Mouse (Mus musculus) midbrain, embryonic 12.5 days (tissue): ENCODE measurements around the gene Gclm. TPM values are rescaled to one million over a fixed set of nuclear protein-coding genes. Genes with fewer than 3 reads are reported as not detected.
"Not testable (repeated sequence)": the region's sequence is repeated elsewhere in the genome, so short reads cannot be mapped to it uniquely, and the experiment has no call there.

Experiments used
- ATAC-seq: fragments of 200-750 bp; cut with Nextera tagmentation; 2 replicates; pipeline ENCODE4 v1.8.0; 2017; ENCODE audit warnings: low read depth, moderate TSS enrichment, moderate library complexity; ENCODE audit not compliant: low FRiP score
- H3K27ac ChIP-seq: fragments of 300-500 bp; sonication (generic); replicated peaks from 2 replicates; pipeline ENCODE4 v1.5.1; 2016; ENCODE audit warnings: mild to moderate bottlenecking
- H3K27me3 ChIP-seq: fragments of 300-500 bp; sonication (generic); 2 replicates; pipeline ENCODE4 v1.6.1; 2016; ENCODE audit warnings: mild to moderate bottlenecking
- H3K36me3 ChIP-seq: fragments of 300-500 bp; sonication (generic); 2 replicates; pipeline ENCODE4 v1.6.1; 2016
- H3K4me1 ChIP-seq: fragments of 300-500 bp; sonication (generic); 2 replicates; pipeline ENCODE4 v1.6.1; 2016
- H3K4me2 ChIP-seq: fragments of 300-500 bp; sonication (generic); replicated peaks from 2 replicates; pipeline ENCODE4 v1.6.1; 2016; ENCODE audit warnings: mild to moderate bottlenecking, moderate library complexity
- H3K4me3 ChIP-seq: fragments of 300-500 bp; sonication (generic); 2 replicates; pipeline ENCODE4 v1.5.1; 2016; ENCODE audit warnings: mild to moderate bottlenecking
- H3K9ac ChIP-seq: fragments of 300-500 bp; sonication (generic); replicated peaks from 2 replicates; pipeline ENCODE4 v1.6.1; 2016; ENCODE audit warnings: mild to moderate bottlenecking, moderate library complexity
- H3K9me3 ChIP-seq: fragments of 300-500 bp; sonication (generic); 2 replicates; pipeline ENCODE4 v1.6.1; 2016; ENCODE audit warnings: mild to moderate bottlenecking
- WGBS: fragments of 180-500 bp; shearing (Covaris S2); methylation state at CpG from one replicate; pipeline ENCODE4 v1.1.7; 2016; 5-methylcytosine and 5-hydroxymethylcytosine counted together
- polyA plus RNA-seq: library from polyadenylated mRNA; unstranded; fragments of >200 nt; fragmentation: Nextera tagmentation; extraction: Ambion mirVana; gene quantifications from 2 replicates; pipeline ENCODE4 v1.2.1, GENCODE M21; 2016

The Gclm gene
- polyA plus RNA-seq, 1 experiment from 2014 or later, result 58.3 TPM

DNA sequence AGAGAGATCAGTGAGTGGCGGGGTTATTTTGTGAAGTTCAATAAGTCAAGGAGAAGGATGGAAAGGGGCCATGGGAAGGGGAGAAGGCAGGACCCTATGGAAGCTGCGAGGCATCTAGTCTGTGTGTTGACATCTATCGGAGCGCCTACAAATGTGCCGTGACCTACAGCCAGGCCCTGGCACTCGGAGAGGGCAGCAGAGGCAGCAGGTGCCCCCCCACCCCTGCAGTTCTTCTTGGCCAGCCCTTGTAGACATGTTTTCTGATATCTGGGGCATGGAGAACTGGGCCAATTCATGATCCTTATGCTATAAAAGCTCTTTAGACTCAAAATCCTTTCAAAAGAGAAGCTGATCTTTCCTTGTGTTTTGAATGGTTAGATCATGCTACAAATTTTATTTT lies 37.6 kb upstream of the Gclm start:
- Histone ChIP-seq H3K9me3 (no peaks in the 10 kb centered on the region), H3K36me3 (no peaks in the 10 kb centered on the region), H3K4me3 (no peak overlapping the region), H3K27ac (no peak overlapping the region), H3K4me2 (no peak overlapping the region), H3K4me1 (peaks cover under 1% of the 10 kb centered on the region; the same call in 1 of the 2 replicates), H3K9ac (no peak overlapping the region), H3K27me3 (no peaks in the 10 kb centered on the region)
- 87% methylated on average over 6 of the region's 6 CpGs for WGBS
- ATAC-seq, result no peak

DNA sequence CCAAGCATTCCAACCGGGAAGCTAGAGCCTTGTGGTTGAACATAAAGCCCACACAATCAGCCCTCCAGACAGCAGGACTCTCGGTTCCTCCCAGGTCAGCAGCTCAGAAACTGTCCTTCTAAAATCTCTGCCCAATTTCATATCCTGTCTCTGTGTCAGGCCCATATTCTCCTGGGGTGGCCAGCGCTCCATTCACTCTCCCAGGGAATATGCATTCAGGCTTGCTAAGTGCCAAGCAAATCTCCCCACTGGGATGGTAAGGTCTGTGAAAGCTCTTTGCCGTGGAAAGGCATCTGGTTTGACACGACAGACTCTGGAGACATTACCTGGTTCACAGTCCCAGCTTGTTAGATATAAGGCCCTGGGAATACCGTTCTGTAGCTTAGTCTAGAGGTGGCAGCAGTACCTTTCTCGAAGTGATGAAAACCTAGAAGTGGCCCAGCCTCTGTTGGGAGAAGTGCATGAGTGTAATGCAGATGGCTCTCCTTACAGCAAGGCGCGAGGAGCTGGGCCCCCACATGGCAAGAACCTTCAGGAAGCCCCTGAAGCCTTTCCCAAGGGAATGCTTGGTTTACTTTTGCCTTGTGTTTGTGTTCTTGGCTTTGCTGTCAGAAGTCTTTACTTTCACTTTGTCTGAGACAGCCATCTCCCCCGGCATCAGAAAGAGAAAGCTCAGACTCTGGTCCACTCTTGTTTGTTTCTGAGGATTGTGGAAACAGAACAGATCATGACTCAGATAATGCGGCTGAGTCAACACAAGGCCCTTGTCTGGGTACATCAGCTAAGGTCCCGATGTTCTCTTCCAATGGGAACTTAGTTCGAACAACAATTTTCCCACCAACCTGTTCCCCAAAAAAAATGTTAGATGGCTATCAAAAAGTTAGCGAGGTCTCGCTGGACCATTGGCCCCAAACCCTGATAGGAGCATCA lies 36.8 kb upstream of the Gclm start:
- no peak overlapping the region for H3K27ac ChIP-seq
- no peaks in the 10 kb centered on the region for H3K4me1 ChIP-seq
- H3K36me3 ChIP-seq, result no peaks in the 10 kb centered on the region
- H3K27me3 ChIP-seq, result no peaks in the 10 kb centered on the region
- H3K9me3 ChIP-seq, result no peaks in the 10 kb centered on the region
- no peak for ATAC-seq
- no peak overlapping the region for H3K4me2 ChIP-seq
- 88% methylated on average over 15 of the region's 15 CpGs for WGBS
- no peak overlapping the region for H3K4me3 ChIP-seq
- H3K9ac ChIP-seq, result no peak overlapping the region

DNA sequence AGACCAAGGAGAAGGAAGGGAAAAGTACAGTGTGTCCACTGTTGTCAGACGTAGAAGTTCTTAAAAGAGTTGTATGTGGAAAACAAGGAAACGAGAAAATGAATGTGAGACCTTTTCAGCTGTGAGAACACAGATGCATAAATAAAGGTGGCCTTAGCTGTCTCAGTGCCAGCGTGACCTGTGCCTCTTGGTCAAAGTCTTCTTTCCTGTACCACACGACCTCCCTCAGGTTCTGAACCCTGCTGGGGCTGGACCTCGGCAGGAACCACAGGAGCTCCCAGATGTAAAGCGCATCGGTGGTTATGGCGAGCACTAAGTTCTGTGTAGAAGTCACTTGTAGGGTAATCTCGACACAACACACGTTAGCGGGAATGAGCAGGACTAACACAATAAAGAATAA lies 35.8 kb upstream of the Gclm start:
- ATAC-seq, result no peak
- 92% methylated on average over 11 of the region's 11 CpGs for WGBS
- no peak overlapping the region for H3K4me3 ChIP-seq
- H3K27me3 ChIP-seq, result no peaks in the 10 kb centered on the region
- no peaks in the 10 kb centered on the region for H3K4me1 ChIP-seq
- H3K9me3 ChIP-seq, result no peaks in the 10 kb centered on the region
- no peaks in the 10 kb centered on the region for H3K36me3 ChIP-seq
- H3K9ac ChIP-seq, result no peak overlapping the region
- no peak overlapping the region for H3K27ac ChIP-seq
- no peak overlapping the region for H3K4me2 ChIP-seq

DNA sequence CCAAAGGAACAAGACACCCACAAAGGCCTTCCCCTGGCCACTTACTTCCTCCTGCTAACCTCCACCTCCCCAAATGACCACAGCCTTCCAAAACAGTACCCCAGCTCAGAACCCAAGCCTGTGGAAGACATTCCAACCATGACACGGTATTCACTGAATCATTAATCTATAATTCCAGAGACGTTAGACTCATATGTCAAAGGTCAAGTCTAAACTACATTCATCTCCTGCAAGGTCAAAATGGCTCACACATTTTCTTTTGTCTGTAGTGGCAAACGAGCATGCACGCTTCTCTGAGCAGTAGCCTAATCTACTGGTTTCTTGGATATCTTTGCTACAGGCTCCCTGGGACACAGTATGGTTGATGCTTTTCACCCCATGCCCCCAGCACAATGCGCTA lies 34.9 kb upstream of the Gclm start:
- Histone ChIP-seq H3K36me3 (no peaks in the 10 kb centered on the region), H3K4me1 (no peaks in the 10 kb centered on the region), H3K4me3 (no peak overlapping the region), H3K9me3 (no peaks in the 10 kb centered on the region), H3K4me2 (no peak overlapping the region), H3K27ac (no peak overlapping the region), H3K27me3 (no peaks in the 10 kb centered on the region), H3K9ac (no peak overlapping the region)
- whole genome bisulfite sequencing, result 69% methylated on average over 5 of the region's 5 CpGs
- no peak for ATAC-seq

DNA sequence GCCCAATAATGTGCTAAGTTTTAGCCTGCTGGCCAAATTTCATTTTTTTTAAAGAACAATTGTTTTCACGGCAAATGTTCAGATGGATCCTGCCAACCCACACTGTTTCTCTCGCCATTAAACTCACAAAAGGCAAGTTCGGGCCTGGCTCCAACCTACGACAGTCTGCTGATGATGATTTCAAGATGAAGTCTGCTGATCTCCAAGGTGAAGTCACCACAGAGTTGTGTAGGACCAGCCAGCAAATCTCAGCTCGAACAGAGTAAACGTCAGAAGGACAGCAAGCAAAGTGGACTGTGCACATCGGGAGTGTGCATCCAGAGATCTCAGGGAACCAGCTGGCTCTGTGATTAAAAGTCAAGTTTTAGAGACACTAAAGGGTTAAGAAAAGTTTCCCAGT lies 34.5 kb upstream of the Gclm start:
- Histone ChIP-seq H3K36me3 (no peaks in the 10 kb centered on the region), H3K9ac (no peak overlapping the region), H3K27me3 (no peaks in the 10 kb centered on the region), H3K4me1 (no peaks in the 10 kb centered on the region), H3K9me3 (no peaks in the 10 kb centered on the region), H3K4me3 (no peak overlapping the region), H3K4me2 (no peak overlapping the region), H3K27ac (no peak overlapping the region)
- WGBS, result 92% methylated on average over 7 of the region's 7 CpGs
- ATAC-seq, result no peak

DNA sequence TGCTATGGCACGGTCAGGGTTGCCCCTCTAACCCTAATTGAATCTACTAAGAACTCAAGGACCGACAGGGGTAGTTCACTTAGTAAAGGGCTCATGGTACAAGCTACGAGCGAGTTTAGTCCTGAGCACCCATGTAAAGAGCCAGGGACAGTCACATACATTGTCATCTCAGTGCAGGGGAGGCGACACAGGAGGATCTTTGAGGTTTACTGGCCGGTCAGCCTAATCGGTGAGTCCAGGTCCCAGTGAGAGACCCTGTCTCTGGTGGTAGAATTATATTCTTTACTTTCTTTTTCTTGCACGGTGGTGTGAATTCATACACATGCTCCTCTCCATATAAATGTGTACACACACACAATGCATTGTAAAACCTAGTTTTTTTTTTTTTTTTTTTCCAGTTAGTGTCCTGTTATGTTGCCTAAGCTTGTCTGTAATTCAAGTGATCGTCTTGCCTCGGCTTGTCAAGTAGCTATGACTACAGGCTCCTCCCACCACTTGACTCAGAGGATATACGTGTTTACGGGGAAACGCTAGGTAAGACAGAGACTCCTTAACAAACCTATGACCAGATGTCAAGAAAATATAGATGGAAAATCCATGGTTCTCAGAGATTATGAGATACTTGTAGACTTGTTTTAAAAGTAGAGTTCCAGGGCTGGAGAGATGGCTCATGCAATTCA lies 33.8 kb upstream of the Gclm start:
- Histone ChIP-seq H3K27ac (no peak overlapping the region), H3K4me1 (no peaks in the 10 kb centered on the region), H3K9me3 (no peaks in the 10 kb centered on the region), H3K36me3 (no peaks in the 10 kb centered on the region), H3K27me3 (no peaks in the 10 kb centered on the region), H3K4me2 (no peak overlapping the region), H3K4me3 (no peak overlapping the region), H3K9ac (no peak overlapping the region)
- no peak for ATAC-seq
- WGBS, result 84% methylated on average over 13 of the region's 13 CpGs

DNA sequence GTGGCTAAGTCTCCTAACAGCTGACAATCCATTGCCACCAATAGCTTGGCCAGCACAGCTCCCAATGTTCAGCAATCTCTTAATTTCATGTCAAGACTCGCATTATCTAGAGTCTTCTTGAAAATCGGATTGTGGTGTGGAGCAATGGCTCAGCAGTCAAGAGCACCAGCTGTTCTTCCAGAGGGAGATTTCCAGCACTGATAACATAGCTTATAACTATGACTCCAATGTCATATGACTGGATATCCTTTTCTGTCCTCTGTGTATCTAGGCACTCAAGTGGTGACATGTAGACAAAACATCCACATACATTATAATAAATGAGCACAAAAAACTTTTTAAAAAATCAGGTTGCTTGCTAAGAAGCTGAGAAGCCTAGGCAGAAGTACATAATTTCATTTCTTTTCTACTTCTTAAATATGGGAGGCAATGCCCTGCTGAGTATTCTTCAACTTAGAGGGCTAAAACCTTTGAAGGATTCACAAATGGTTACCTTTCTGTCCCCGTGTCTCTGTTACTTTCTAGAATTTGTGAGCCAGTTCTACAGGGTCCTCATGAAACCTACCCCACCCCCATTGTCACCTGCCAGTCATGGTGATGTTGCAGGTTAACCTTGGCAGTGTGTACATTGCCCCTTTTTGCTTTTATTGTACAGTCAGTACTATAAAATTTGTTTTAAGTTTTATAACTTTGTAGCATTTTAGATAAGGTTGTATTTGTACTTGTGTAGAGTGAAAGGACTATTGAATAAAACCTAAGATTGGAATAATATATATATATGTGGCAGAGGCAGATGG lies 23.9 kb upstream of the Gclm start:
- Histone ChIP-seq H3K4me2 (no peak overlapping the region), H3K27me3 (no peaks in the 10 kb centered on the region), H3K27ac (no peak overlapping the region), H3K9me3 (no peaks in the 10 kb centered on the region), H3K4me1 (no peaks in the 10 kb centered on the region), H3K9ac (no peak overlapping the region), H3K36me3 (no peaks in the 10 kb centered on the region), H3K4me3 (no peak overlapping the region)
- ATAC-seq, result no peak
- 90% methylated on average over 3 of the region's 3 CpGs for WGBS

DNA sequence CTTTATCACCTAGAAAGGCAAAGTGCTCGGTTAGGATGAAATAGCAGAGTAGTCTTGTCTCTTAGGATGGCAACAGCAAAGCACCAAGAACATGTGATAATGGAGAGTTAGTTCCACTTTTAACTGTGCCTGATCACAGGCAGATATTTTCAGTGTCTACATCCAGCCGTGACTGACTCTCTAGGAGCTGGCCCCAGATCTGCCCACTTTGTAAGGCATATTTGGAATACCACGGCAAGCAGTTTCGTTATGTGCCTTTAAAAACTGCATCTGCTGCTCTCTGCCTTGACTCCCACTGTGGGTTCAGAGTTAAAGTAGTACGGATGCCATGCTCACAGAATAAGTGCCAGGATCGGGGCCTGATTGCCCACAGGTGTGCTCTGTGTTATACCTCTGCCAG lies 18.4 kb upstream of the Gclm start:
- ATAC-seq, result not testable (repeated sequence)

DNA sequence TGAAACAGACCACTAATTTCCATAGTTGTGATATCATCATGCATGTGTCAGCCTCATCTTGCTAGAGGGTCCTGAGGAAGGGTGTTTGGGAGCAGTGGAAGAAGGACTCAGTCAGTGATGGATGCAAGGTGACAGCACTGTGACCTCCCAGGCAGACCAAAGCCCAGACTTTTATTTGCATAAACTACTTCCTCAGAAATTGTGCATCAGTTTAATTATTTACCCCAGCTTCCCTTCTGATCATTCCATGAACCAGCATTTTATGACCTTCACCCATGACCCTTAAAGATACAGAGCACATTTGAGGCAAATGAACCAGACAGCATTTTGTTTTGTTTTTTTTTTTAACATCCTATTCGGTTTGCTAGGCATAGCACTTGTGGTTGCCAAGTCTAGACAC lies 9.6 kb upstream of the Gclm start:
- Histone ChIP-seq H3K27me3 (no peaks in the 10 kb centered on the region), H3K9me3 (no peaks in the 10 kb centered on the region), H3K4me3 (no peak overlapping the region), H3K4me2 (no peak overlapping the region), H3K27ac (no peak overlapping the region), H3K4me1 (no peaks in the 10 kb centered on the region), H3K36me3 (no peaks in the 10 kb centered on the region), H3K9ac (no peak overlapping the region)
- 74% methylated on average over 1 of the region's 1 CpGs for WGBS
- no peak for ATAC-seq

More for the DNA sequence above, 18.4 kb upstream of the Gclm start:
- H3K27ac ChIP-seq, H3K4me3 ChIP-seq, H3K9ac ChIP-seq, H3K36me3 ChIP-seq, H3K4me2 ChIP-seq, H3K9me3 ChIP-seq, H3K4me1 ChIP-seq, H3K27me3 ChIP-seq: not testable (repeated sequence)
- WGBS, result 88% methylated on average over 6 of the region's 6 CpGs

DNA sequence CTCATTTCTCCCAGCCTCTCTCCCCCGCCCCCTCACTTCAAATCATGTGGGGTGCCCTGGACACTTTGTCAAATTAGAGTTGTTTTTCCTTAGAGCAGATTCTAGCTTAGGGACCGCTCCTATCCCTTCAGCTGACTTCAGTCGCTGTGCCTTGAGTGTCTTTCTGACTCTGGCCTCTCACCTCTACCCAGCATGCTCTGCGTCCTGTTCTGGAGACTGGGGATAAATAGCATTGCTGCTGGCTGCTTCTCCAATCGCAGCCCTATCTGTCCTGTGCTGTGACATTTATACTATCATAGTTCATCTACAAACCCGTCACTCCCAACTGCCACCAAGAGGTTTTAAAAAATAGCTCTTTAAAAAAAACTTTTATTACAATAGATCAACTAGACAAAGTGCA lies 2.5 kb upstream of the Gclm start:
- no peaks in the 10 kb centered on the region for H3K36me3 ChIP-seq
- no peak overlapping the region for H3K4me3 ChIP-seq
- 53% methylated on average over 6 of the region's 6 CpGs for WGBS
- H3K9me3 ChIP-seq, result no peaks in the 10 kb centered on the region
- peaks cover 20% of the 10 kb centered on the region for H3K4me1 ChIP-seq
- no peak for ATAC-seq
- H3K4me2 ChIP-seq, result no peak overlapping the region
- no peak overlapping the region for H3K27ac ChIP-seq
- no peaks in the 10 kb centered on the region for H3K27me3 ChIP-seq
- H3K9ac ChIP-seq, result no peak overlapping the region

DNA sequence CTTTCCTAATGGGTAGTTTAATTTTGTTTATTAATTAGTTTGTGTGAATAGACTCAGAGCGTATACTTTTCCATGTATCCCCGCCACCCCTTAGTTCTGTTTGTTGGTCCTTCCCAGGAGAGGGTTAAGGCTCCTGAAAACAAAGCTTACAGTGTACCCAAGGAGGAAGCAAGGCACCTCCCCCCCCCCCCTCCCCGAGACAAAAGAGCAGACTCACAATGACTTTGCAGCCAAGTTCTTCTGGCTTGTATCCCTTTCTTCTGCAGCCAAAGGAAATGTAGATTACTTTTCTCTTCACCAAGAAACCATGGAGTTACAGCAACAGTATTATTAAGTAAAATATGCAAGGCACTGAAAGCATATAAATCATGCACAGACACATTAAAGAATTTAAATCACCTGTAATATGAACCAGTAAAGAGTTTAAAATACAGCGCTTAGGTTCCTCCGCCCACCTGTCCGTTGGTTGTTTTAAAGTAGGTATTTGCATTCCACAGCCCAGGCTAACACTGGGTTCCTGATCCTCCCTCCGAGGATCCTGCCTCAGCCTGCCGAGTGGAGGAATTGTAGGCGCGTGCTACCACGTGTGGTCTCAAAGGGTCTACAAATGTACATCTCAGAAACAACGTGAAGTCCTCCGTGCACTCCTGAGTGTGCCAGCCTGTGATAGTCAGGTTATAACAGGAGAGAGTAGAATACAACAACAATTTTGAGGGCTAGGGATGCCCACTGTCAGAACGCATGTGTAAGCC lies 1.8 kb upstream of the Gclm start:
- Histone ChIP-seq H3K9ac (peak overlapping the region; percentile 28; the same call in 1 of the 2 replicates), H3K27me3 (no peaks in the 10 kb centered on the region), H3K4me2 (no peak overlapping the region), H3K4me3 (no peak overlapping the region), H3K9me3 (no peaks in the 10 kb centered on the region), H3K36me3 (no peaks in the 10 kb centered on the region), H3K27ac (no peak overlapping the region), H3K4me1 (peaks cover 20% of the 10 kb centered on the region)
- no peak for ATAC-seq
- 51% methylated on average over 14 of the region's 14 CpGs for WGBS
